29 mouse cellular contexts compared by ENCODE assay signal in genomic region chr3:39036113-39036512, GRCm38 (mm10).
DNase-seq lines count a peak whose midpoint lies in the region; ATAC-seq and TF ChIP-seq lines count a peak whose summit lies in the region.
"Had no signal": no experiment of that assay in that cellular context is flagged by ENCODE, and none has a peak within 500 bp of the region (broad histone marks: within the 10 kb centered on the region; RNA-seq: fewer than 3 reads in every experiment).

No protein-coding gene starts in this region.

- H3K4me3 ChIP-seq in hindbrain, embryonic 14.5 days (replicated peaks; ENCODE audit: low read length), result no peak overlapping the region
- H3K4me3 ChIP-seq in hindbrain, embryonic 13.5 days, result no peak overlapping the region
- H3K4me3 ChIP-seq in hindbrain, embryonic 16.5 days (ENCODE audit: low read length), result no peak overlapping the region
- no peak overlapping the region for H3K4me3 ChIP-seq in hindbrain, embryonic 12.5 days
- no peak overlapping the region for H3K4me3 ChIP-seq in midbrain, postnatal 0 days (ENCODE audit: low read depth, low read length)
- no peak overlapping the region for H3K4me3 ChIP-seq in midbrain, embryonic 16.5 days (ENCODE audit: low read depth, low read length)
- no peak overlapping the region for H3K4me3 ChIP-seq in neural tube, embryonic 14.5 days (ENCODE audit: low read depth, low read length)
- H3K4me3 ChIP-seq in liver, postnatal 0 days (ENCODE audit: low read depth, low read length), result no peak overlapping the region
- H3K4me3 ChIP-seq: embryonic facial prominence, embryonic 13.5 days; embryonic facial prominence, embryonic 15.5 days; erythroblast, embryonic 14.5 days; forebrain, embryonic 10.5 days; forebrain, embryonic 12.5 days had no signal

- H3K9me3 ChIP-seq in hindbrain, embryonic 14.5 days (ENCODE audit: control insufficient read depth, low read length), result no peaks in the 10 kb centered on the region
- H3K9me3 ChIP-seq in hindbrain, embryonic 13.5 days, result no peaks in the 10 kb centered on the region
- no peaks in the 10 kb centered on the region for H3K9me3 ChIP-seq in hindbrain, embryonic 16.5 days (ENCODE audit: control insufficient read depth, low read length)
- H3K9me3 ChIP-seq in hindbrain, embryonic 12.5 days (replicated peaks), result no peaks in the 10 kb centered on the region
- H3K9me3 ChIP-seq in midbrain, postnatal 0 days (ENCODE audit: low read length), result no peaks in the 10 kb centered on the region
- H3K9me3 ChIP-seq in midbrain, embryonic 16.5 days (replicated peaks; ENCODE audit: control insufficient read depth, low read length, poor library complexity, severe bottlenecking), result no peaks in the 10 kb centered on the region
- H3K9me3 ChIP-seq in neural tube, embryonic 14.5 days (ENCODE audit: control insufficient read depth, low read length), result no peaks in the 10 kb centered on the region
- H3K9me3 ChIP-seq in liver, postnatal 0 days (ENCODE audit: low read length), result no peaks in the 10 kb centered on the region
- H3K9me3 ChIP-seq: embryonic facial prominence, embryonic 13.5 days; embryonic facial prominence, embryonic 15.5 days; forebrain, embryonic 10.5 days; forebrain, embryonic 12.5 days; G1E had no signal

- no peak overlapping the region for H3K4me2 ChIP-seq in hindbrain, embryonic 14.5 days (replicated peaks)
- no peak overlapping the region for H3K4me2 ChIP-seq in hindbrain, embryonic 13.5 days
- H3K4me2 ChIP-seq in hindbrain, embryonic 16.5 days (ENCODE audit: low read length), result no peak overlapping the region
- no peak overlapping the region for H3K4me2 ChIP-seq in hindbrain, embryonic 12.5 days (replicated peaks)
- no peak overlapping the region for H3K4me2 ChIP-seq in midbrain, postnatal 0 days (ENCODE audit: low read depth, low read length, poor library complexity, severe bottlenecking)
- H3K4me2 ChIP-seq in midbrain, embryonic 16.5 days (ENCODE audit: low read length), result no peak overlapping the region
- no peak overlapping the region for H3K4me2 ChIP-seq in neural tube, embryonic 14.5 days (ENCODE audit: low read depth, low read length)
- no peak overlapping the region for H3K4me2 ChIP-seq in liver, postnatal 0 days (ENCODE audit: low read depth, low read length)
- H3K4me2 ChIP-seq: embryonic facial prominence, embryonic 13.5 days; embryonic facial prominence, embryonic 15.5 days; forebrain, embryonic 12.5 days had no signal

- no peak for TF ChIP-seq CTCF in midbrain, postnatal 0 days (IDR thresholded peaks at IDR 0.05)
- no peak for TF ChIP-seq CTCF in liver, postnatal 0 days (IDR thresholded peaks at IDR 0.05; ENCODE audit: low read depth)

- no peaks in the 10 kb centered on the region for H3K4me1 ChIP-seq in hindbrain, embryonic 14.5 days (replicated peaks; ENCODE audit: control insufficient read depth, insufficient read depth, low read length)
- H3K4me1 ChIP-seq in hindbrain, embryonic 13.5 days (replicated peaks), result no peaks in the 10 kb centered on the region
- no peaks in the 10 kb centered on the region for H3K4me1 ChIP-seq in hindbrain, embryonic 16.5 days (ENCODE audit: control insufficient read depth, insufficient read depth, low read depth, low read length)
- no peaks in the 10 kb centered on the region for H3K4me1 ChIP-seq in hindbrain, embryonic 12.5 days
- H3K4me1 ChIP-seq in midbrain, postnatal 0 days (ENCODE audit: insufficient read depth, low read length), result no peaks in the 10 kb centered on the region
- H3K4me1 ChIP-seq in midbrain, embryonic 16.5 days (ENCODE audit: control insufficient read depth, insufficient read depth, low read length), result no peaks in the 10 kb centered on the region
- no peaks in the 10 kb centered on the region for H3K4me1 ChIP-seq in neural tube, embryonic 14.5 days (ENCODE audit: control insufficient read depth, insufficient read depth, low read length)
- H3K4me1 ChIP-seq in liver, postnatal 0 days (ENCODE audit: insufficient read depth), result no peaks in the 10 kb centered on the region
- H3K4me1 ChIP-seq: embryonic facial prominence, embryonic 13.5 days; embryonic facial prominence, embryonic 15.5 days; forebrain, embryonic 10.5 days; forebrain, embryonic 12.5 days had no signal

- no peak for DNase-seq in hindbrain, embryonic 14.5 days (ENCODE audit: low spot score)
- DNase-seq in midbrain, postnatal 0 days (ENCODE audit: low spot score), result peak; percentile 16
- no peak for DNase-seq in liver, postnatal 0 days
- DNase-seq: adrenal gland, postnatal 10 days; adrenal gland, postnatal 25 days; B cell, adult 2 months; cerebellum, adult 11 months; cerebellum, adult 18-20 months; cerebellum, adult 8-10 months; cerebellum, adult 9-11 months; cerebellum, postnatal 14 days; cerebellum, postnatal 36 days; embryo, embryonic 11 days had no signal

- no peaks in the 10 kb centered on the region for H3K36me3 ChIP-seq in hindbrain, embryonic 14.5 days (replicated peaks; ENCODE audit: control insufficient read depth, insufficient read depth)
- no peaks in the 10 kb centered on the region for H3K36me3 ChIP-seq in hindbrain, embryonic 13.5 days
- no peaks in the 10 kb centered on the region for H3K36me3 ChIP-seq in hindbrain, embryonic 16.5 days (ENCODE audit: control insufficient read depth, insufficient read depth, low read length)
- H3K36me3 ChIP-seq in hindbrain, embryonic 12.5 days, result no peaks in the 10 kb centered on the region
- no peaks in the 10 kb centered on the region for H3K36me3 ChIP-seq in midbrain, postnatal 0 days (ENCODE audit: insufficient read depth, low read length)
- H3K36me3 ChIP-seq in midbrain, embryonic 16.5 days (ENCODE audit: control insufficient read depth, insufficient read depth, low read length), result no peaks in the 10 kb centered on the region
- no peaks in the 10 kb centered on the region for H3K36me3 ChIP-seq in neural tube, embryonic 14.5 days (ENCODE audit: control insufficient read depth, insufficient read depth, low read length)
- no peaks in the 10 kb centered on the region for H3K36me3 ChIP-seq in liver, postnatal 0 days (replicated peaks; ENCODE audit: insufficient read depth, low read length)
- H3K36me3 ChIP-seq: embryonic facial prominence, embryonic 13.5 days; embryonic facial prominence, embryonic 15.5 days; forebrain, embryonic 10.5 days; forebrain, embryonic 12.5 days; G1E had no signal

- H3K27ac ChIP-seq in hindbrain, embryonic 14.5 days, result no peak overlapping the region
- H3K27ac ChIP-seq in hindbrain, embryonic 13.5 days, result no peak overlapping the region
- no peak overlapping the region for H3K27ac ChIP-seq in hindbrain, embryonic 16.5 days (ENCODE audit: low read depth, low read length)
- no peak overlapping the region for H3K27ac ChIP-seq in hindbrain, embryonic 12.5 days
- H3K27ac ChIP-seq in midbrain, postnatal 0 days (ENCODE audit: low read depth, low read length), result no peak overlapping the region
- no peak overlapping the region for H3K27ac ChIP-seq in midbrain, embryonic 16.5 days (ENCODE audit: low read length)
- H3K27ac ChIP-seq in neural tube, embryonic 14.5 days (ENCODE audit: low read depth, low read length), result no peak overlapping the region
- no peak overlapping the region for H3K27ac ChIP-seq in liver, postnatal 0 days (ENCODE audit: low read depth)
- H3K27ac ChIP-seq: embryonic facial prominence, embryonic 13.5 days; embryonic facial prominence, embryonic 15.5 days; forebrain, embryonic 10.5 days; forebrain, embryonic 12.5 days had no signal

- 60% methylated on average over 2 of the region's 2 CpGs for WGBS in hindbrain, embryonic 14.5 days
- WGBS in hindbrain, embryonic 13.5 days, result 72% methylated on average over 2 of the region's 2 CpGs
- WGBS in hindbrain, embryonic 16.5 days, result 47% methylated on average over 2 of the region's 2 CpGs
- 84% methylated on average over 2 of the region's 2 CpGs for WGBS in hindbrain, embryonic 12.5 days
- WGBS in midbrain, postnatal 0 days, result 61% methylated on average over 2 of the region's 2 CpGs
- 51% methylated on average over 2 of the region's 2 CpGs for WGBS in midbrain, embryonic 16.5 days
- WGBS in neural tube, embryonic 14.5 days, result 37% methylated on average over 2 of the region's 2 CpGs
- WGBS in liver, postnatal 0 days (ENCODE audit: insufficient replicate concordance), result 47% methylated on average over 2 of the region's 2 CpGs

- no peak overlapping the region for H3K9ac ChIP-seq in hindbrain, embryonic 14.5 days
- H3K9ac ChIP-seq in hindbrain, embryonic 13.5 days, result no peak overlapping the region
- H3K9ac ChIP-seq in hindbrain, embryonic 16.5 days (ENCODE audit: low read depth, low read length), result no peak overlapping the region
- H3K9ac ChIP-seq in hindbrain, embryonic 12.5 days, result no peak overlapping the region
- no peak overlapping the region for H3K9ac ChIP-seq in midbrain, postnatal 0 days (replicated peaks; ENCODE audit: low read length, poor library complexity, severe bottlenecking)
- H3K9ac ChIP-seq in midbrain, embryonic 16.5 days (ENCODE audit: low read depth, low read length), result no peak overlapping the region
- H3K9ac ChIP-seq in neural tube, embryonic 14.5 days (replicated peaks; ENCODE audit: low read depth, low read length), result no peak overlapping the region
- H3K9ac ChIP-seq in liver, postnatal 0 days (replicated peaks), result no peak overlapping the region
- H3K9ac ChIP-seq: embryonic facial prominence, embryonic 13.5 days; embryonic facial prominence, embryonic 15.5 days; forebrain, embryonic 12.5 days had no signal

- TF ChIP-seq EP300 in liver, postnatal 0 days (IDR thresholded peaks at IDR 0.05; ENCODE audit: low read depth), result no peak

- H3K27me3 ChIP-seq in hindbrain, embryonic 14.5 days (ENCODE audit: control insufficient read depth, insufficient read depth, low read length), result no peaks in the 10 kb centered on the region
- H3K27me3 ChIP-seq in hindbrain, embryonic 13.5 days, result no peaks in the 10 kb centered on the region
- no peaks in the 10 kb centered on the region for H3K27me3 ChIP-seq in hindbrain, embryonic 16.5 days (replicated peaks; ENCODE audit: control insufficient read depth, insufficient read depth, low read length)
- no peaks in the 10 kb centered on the region for H3K27me3 ChIP-seq in hindbrain, embryonic 12.5 days
- no peaks in the 10 kb centered on the region for H3K27me3 ChIP-seq in midbrain, postnatal 0 days (ENCODE audit: insufficient read depth, low read length)
- no peaks in the 10 kb centered on the region for H3K27me3 ChIP-seq in midbrain, embryonic 16.5 days (ENCODE audit: control insufficient read depth, insufficient read depth, low read depth, low read length)
- H3K27me3 ChIP-seq in neural tube, embryonic 14.5 days (ENCODE audit: control insufficient read depth, insufficient read depth, low read length), result no peaks in the 10 kb centered on the region
- H3K27me3 ChIP-seq in liver, postnatal 0 days (ENCODE audit: insufficient read depth, low read length), result no peaks in the 10 kb centered on the region
- H3K27me3 ChIP-seq: CH12.LX; embryonic facial prominence, embryonic 13.5 days; embryonic facial prominence, embryonic 15.5 days; forebrain, embryonic 12.5 days; Patski had no signal

- 0 out of 2 replicates have a peak, but pooled peaks have one; percentile 40 for ATAC-seq in hindbrain, embryonic 14.5 days (ENCODE audit: low FRiP score)
- no peak for ATAC-seq in hindbrain, embryonic 13.5 days (ENCODE audit: low FRiP score)
- 0 out of 2 replicates have a peak, but pooled peaks have one; percentile 20 for ATAC-seq in hindbrain, embryonic 16.5 days
- no peak for ATAC-seq in hindbrain, embryonic 12.5 days (ENCODE audit: low FRiP score)
- ATAC-seq in midbrain, postnatal 0 days (ENCODE audit: low FRiP score), result no peak
- no peak for ATAC-seq in midbrain, embryonic 16.5 days
- peak; percentile 83 for ATAC-seq in neural tube, embryonic 14.5 days (ENCODE audit: low read depth)
- no peak for ATAC-seq in liver, postnatal 0 days
- ATAC-seq: activated CD4-positive, CD25-positive, alpha-beta regulatory T cell, adult 4 months; CD4-positive, CD25-positive, alpha-beta regulatory T cell, adult 4 months; forebrain, embryonic 14.5 days; Patski had no signal

Comparison
In these comparisons a context has a peak if more than half of its experiments do, and no peak if none do; other contexts are left out.
1. ATAC-seq: peak in hindbrain, embryonic 14.5 days (single experiment), hindbrain, embryonic 16.5 days (single experiment) and neural tube, embryonic 14.5 days (single experiment); none in hindbrain, embryonic 13.5 days (single experiment), hindbrain, embryonic 12.5 days (single experiment), midbrain, postnatal 0 days (single experiment), midbrain, embryonic 16.5 days (single experiment) and liver, postnatal 0 days (single experiment).